Mouse (Mus musculus) thymus, postnatal 14 days (tissue): ENCODE measurements at regions not wholly inside any gene's neighbourhood (a gene's known extent, or its start where the extent isn't known, plus 50 kb on each side); places are given as distances from the start of the nearest gene placed in this dataset.

Source experiments
- DNase-seq: peaks from one replicate; pipeline ENCODE4 v3.0.0; 2021

GRCm38 (mm10) chr3:148555324-148555723 is 435.0 kb downstream of the Adgrl2 start:
- DNase-seq, result no peak

- no peak for DNase-seq
Measured at GRCm38 (mm10) chr3:148550716-148551115, 439.6 kb downstream of the Adgrl2 start.

- DNase-seq, result no peak
Measured at GRCm38 (mm10) chr3:148544929-148545328, 445.4 kb downstream of the Adgrl2 start.

GRCm38 (mm10) chr3:148542217-148542616 is 448.1 kb downstream of the Adgrl2 start:
- no peak for DNase-seq

GRCm38 (mm10) chr3:148537669-148538271 is 452.6 kb downstream of the Adgrl2 start:
- DNase-seq, result no peak

- no peak for DNase-seq
Measured at GRCm38 (mm10) chr3:148529893-148530292, 460.5 kb downstream of the Adgrl2 start.

- no peak for DNase-seq
Measured at GRCm38 (mm10) chr3:148510381-148510780, 480.0 kb downstream of the Adgrl2 start.

- no peak for DNase-seq
Measured at GRCm38 (mm10) chr3:148504928-148505327, 485.4 kb downstream of the Adgrl2 start.

- DNase-seq, result no peak
Measured at GRCm38 (mm10) chr3:148503432-148503831, 486.9 kb downstream of the Adgrl2 start.

GRCm38 (mm10) chr3:148501801-148502200 is 488.6 kb downstream of the Adgrl2 start:
- no peak for DNase-seq

GRCm38 (mm10) chr3:148496672-148497071 is 493.7 kb downstream of the Adgrl2 start:
- DNase-seq, result no peak

GRCm38 (mm10) chr3:148491287-148491686 is 499.1 kb downstream of the Adgrl2 start:
- no peak for DNase-seq

GRCm38 (mm10) chr3:148489201-148489600 is 501.2 kb downstream of the Adgrl2 start:
- DNase-seq, result no peak

GRCm38 (mm10) chr3:148487949-148488348 is 502.4 kb downstream of the Adgrl2 start:
- no peak for DNase-seq

- DNase-seq, result no peak
Measured at GRCm38 (mm10) chr3:148475862-148476261, 514.5 kb downstream of the Adgrl2 start.

GRCm38 (mm10) chr3:148472943-148473444 is 517.4 kb downstream of the Adgrl2 start:
- DNase-seq, result no peak

- no peak for DNase-seq
Measured at GRCm38 (mm10) chr3:148465456-148465855, 524.9 kb downstream of the Adgrl2 start.

- DNase-seq, result no peak
Measured at GRCm38 (mm10) chr3:148462791-148463190, 527.6 kb downstream of the Adgrl2 start.

- no peak for DNase-seq
Measured at GRCm38 (mm10) chr3:148448888-148449287, 541.5 kb downstream of the Adgrl2 start.

GRCm38 (mm10) chr3:148448465-148448864 is 541.9 kb downstream of the Adgrl2 start:
- no peak for DNase-seq

- no peak for DNase-seq
Measured at GRCm38 (mm10) chr3:148446845-148447244, 543.5 kb downstream of the Adgrl2 start.

- DNase-seq, result no peak
Measured at GRCm38 (mm10) chr3:148443012-148443411, 547.3 kb downstream of the Adgrl2 start.

- DNase-seq, result no peak
Measured at GRCm38 (mm10) chr3:148434033-148434432, 556.3 kb downstream of the Adgrl2 start.

- no peak for DNase-seq
Measured at GRCm38 (mm10) chr3:148429012-148429865, 561.1 kb downstream of the Adgrl2 start.
